Mouse (Mus musculus): ENCODE data around the gene Cyp26c1.

Cyp26c1 gene

GRCm38 (mm10) chr19:37698273-37699160 is 13.1 kb downstream of the Cyp26c1 start:
- peak; percentile 52 for DNase-seq (ENCODE audit: low spot score)

GRCm38 (mm10) chr19:37699711-37700110 is 14.3 kb downstream of the Cyp26c1 start:
- no peak for DNase-seq (ENCODE audit: low spot score)

DNA sequence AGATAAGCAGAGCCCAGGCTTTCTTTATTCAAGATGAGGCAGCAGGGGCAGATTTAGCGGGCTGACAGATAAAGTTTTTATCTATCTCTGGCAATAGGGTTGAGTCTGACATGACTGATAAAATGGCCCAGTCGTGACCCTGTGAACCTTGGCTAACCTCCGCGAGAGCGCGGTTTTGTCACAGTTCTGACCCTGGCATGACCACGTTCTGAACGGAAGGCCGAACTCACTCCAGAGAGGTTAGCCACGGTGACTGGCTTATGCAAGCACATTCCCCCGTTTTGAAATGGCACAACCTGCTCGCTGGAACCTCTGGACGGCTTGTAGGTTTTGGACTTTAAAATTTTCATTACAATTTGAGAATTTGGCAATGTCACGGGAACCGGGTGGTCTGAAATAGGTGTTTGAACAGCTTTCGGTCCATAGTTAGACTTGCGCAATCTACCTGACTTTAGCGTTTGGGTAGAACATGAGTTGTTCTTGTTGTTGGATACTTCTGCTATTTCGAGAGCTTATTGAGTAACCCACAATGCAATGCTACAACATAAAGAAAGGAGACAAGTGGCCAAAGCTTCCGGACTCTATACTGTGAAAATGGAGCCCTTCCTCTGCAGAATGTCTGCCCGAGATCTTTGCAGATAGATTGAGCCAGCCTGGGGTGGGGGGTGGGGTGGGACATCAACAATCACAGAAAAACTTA is 17.1 kb downstream of the Cyp26c1 start:
- no peak for DNase-seq (ENCODE audit: low spot score)

DNA sequence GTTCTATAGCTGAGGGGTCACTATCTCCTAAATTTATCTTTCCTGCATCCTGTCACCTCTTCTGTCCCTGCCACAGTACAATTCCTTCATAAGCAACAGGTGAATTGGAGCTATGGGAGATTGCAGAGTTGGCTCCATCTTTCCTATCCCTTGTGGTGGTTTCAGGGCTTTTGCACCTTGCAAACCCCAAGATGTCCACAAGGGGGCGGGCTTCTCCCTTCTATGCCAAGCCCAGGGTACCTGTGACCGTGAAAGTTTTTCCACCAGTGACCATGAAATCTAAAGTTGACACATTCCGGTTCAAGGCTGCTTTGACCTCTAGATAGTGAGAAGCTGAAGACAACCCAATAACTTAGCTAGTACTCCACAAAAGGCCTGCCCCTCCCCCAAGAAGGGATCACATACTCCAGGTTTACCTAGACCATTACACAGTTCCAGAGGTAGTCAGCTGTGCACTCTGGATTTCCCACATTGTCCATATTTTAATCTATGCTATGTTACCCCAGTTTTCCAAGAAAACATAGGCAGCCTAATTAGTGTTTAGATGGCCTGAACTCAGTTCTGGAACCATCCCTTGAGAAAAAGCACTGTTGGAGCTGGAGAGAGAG is 18.6 kb downstream of the Cyp26c1 start:
- peak; percentile 91 for DNase-seq (ENCODE audit: low spot score)

- DNase-seq (ENCODE audit: low spot score) = no peak
These were observed 20.3 kb downstream of the Cyp26c1 start for GRCm38 (mm10) chr19:37705722-37706121.

- no peak for DNase-seq (ENCODE audit: low spot score)
These were observed 29.3 kb downstream of the Cyp26c1 start for GRCm38 (mm10) chr19:37714681-37715080.

DNA sequence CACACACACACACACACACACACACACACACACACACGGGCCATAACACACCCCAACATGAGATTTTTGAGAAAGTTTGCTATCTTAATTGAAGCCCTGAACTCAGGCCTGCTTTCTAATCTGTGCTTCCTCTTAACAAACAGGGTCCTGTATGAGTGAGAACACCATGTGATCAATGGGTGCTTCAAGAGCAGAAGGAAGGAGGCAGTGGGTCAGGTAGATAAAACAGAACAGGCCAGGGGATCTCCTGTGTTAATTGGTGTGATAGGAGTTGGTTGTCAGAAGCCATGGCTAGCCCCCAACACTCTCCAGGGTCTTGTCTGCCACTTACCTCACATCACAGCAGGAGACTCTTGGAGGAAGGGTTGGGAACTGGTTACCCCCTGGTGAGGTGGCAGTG is 30.6 kb downstream of the Cyp26c1 start:
- DNase-seq (ENCODE audit: low spot score) = no peak

DNA sequence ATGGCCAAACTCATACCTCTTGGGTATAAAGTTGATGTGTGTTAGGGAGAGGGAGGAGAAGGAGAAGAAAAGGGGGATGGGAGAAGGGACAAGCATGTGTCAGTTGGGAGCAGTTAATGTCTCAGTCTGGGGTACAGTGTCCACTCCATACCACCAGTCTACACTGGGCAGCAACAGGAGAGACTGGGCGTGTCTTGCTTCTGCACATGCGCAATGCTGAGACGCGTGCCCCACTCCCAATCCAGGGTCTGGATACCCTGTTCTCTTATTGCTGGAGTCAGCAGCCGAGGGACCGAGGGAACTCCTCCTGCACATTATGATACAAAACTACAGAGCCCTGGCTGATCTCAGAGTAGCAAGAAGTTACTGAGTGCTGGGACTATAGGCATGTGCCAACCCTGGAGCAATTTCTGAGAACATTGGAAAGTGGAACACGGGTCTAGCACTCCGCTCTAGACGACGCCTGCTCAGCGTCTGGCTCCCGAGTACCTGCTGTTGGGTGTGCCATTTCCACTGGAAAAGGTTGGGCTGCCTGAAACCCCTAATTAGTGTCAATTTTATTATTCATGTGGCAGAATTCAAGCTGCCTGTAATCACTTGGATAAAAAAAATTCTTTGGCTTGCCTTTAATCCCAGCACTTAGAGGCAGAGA is 31.3 kb downstream of the Cyp26c1 start:
- peak; percentile 58 for DNase-seq (ENCODE audit: low spot score)

DNA sequence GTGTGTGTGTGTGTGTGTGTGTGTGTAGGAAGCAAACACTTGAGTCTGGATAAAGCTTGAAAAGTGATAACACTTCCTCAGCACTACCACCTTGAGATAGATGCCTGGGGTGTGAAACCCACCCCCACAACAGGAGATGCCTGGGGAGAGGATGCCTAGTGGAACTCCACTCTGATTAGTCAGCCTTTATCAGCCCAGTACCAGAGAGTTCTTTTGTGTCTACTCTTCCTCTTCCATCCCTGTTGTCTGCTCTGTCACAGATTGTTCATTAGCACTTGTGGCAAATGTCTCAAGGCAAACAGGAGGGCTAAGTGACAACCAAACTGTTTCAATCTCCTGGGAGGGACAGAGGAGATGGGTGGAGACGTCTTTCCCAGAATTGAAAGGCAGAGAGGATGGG is 33.8 kb downstream of the Cyp26c1 start:
- DNase-seq (ENCODE audit: low spot score) = no peak

DNA sequence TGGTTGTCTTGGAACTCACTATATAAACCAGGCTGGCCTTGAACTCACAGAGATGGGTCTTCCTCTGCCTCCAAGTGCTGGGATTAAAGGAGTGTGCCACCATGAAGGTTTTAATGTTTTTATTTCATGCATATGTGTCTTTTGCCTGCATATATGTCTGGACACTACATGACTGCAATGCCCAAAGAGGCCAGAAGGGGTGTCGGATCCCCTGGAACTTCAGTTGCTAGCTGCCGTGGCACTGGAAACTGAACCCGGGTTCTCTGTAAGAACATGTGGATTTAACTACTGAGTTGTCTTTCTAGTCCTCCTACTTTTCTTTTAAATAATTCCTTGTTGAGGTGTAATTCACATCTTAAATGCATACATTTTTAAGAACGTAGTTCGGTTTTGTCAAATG is 39.2 kb downstream of the Cyp26c1 start:
- DNase-seq (ENCODE audit: low spot score) = peak; percentile 43

- peak; percentile 17 for DNase-seq (ENCODE audit: low spot score)
These were observed 41.2 kb downstream of the Cyp26c1 start for GRCm38 (mm10) chr19:37726585-37726984.

GRCm38 (mm10) chr19:37727366-37727765 is 42.0 kb downstream of the Cyp26c1 start:
- peak; percentile 12 for DNase-seq (ENCODE audit: low spot score)

GRCm38 (mm10) chr19:37735426-37735825 is 50.0 kb downstream of the Cyp26c1 start:
- DNase-seq (ENCODE audit: low spot score) = no peak

DNA sequence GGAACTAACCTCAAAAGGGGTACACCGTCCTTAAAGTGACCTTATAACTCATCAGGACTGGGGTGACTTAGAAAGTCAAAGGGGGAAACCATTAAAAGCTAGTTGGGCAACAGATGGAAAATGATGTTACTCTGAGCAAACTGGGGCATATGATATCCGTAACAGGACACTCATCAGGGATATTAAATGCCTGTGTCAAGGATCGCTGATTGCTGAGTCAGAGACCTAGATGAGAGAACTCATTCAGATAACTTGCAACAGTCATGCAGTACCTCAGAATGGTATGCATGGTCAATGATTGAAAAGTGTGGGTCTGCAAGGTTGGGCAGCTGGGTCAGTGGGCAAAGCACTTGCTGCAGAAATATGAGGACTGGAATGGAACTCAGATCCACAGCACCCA is 53.2 kb downstream of the Cyp26c1 start:
- DNase-seq (ENCODE audit: low spot score) = no peak

DNA sequence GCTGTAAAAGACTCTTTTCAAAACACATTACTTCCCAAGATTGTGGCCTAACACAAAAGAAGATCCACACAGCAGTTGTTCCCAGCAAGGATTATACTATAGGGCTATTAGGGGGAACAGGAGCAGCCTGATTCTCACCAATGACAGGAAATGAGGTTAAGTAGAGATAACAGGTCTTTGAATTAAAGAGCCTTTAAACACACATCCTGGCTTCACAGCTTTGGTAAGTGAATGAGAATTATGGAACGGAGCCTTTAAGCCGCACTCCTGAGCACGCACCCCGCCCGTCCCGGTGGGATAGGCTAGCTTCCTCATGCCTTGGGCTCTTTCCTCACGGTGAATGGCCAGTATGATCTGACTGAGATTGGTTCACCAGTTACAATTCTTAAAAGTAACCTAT is 54.7 kb downstream of the Cyp26c1 start:
- no peak for DNase-seq (ENCODE audit: low spot score)

All from testis, postnatal 10 days (tissue).